Comparison of ENCODE assay signal across 15 mouse cellular contexts in the genomic region with DNA sequence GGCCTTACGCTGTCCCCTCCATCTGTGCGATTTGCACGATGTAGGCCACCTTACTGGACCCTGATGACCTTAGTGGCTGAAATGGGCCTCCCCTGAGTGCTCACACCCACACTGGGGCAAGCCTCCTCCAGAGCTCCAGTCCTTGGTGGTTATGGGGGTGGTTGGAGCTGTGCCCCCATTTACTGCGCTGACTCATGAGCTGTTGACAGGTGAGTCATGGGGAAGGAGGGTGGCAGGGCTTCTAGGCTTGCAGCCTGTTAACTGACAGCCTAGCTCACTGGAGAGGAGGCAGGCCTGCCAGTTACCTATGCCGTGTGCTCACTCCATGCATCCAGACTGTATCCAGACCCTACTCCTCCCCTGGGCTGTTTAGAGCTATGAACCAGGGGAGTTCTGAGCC.
DNase-seq lines count a peak whose midpoint lies in the region; TF ChIP-seq lines count a peak whose summit lies in the region.
"Had no signal": no experiment of that assay in that cellular context is flagged by ENCODE, and none has a peak within 500 bp of the region (broad histone marks: within the 10 kb centered on the region; RNA-seq: fewer than 3 reads in every experiment).

No protein-coding gene starts in this region.

- H3K4me3 ChIP-seq in C2C12 (ENCODE audit: insufficient read depth, poor library complexity, severe bottlenecking), result no peak overlapping the region
- H3K4me3 ChIP-seq: liver, embryonic 12.5 days; midbrain, embryonic 13.5 days; neural tube, embryonic 12.5 days; stomach, embryonic 15.5 days had no signal

- H3K27me3 ChIP-seq in C2C12 (ENCODE audit: control insufficient read depth, insufficient read depth, insufficient read length), result no peaks in the 10 kb centered on the region
- H3K27me3 ChIP-seq: liver, embryonic 12.5 days; midbrain, embryonic 13.5 days; neural tube, embryonic 12.5 days; stomach, embryonic 15.5 days had no signal

- H3K79me2 ChIP-seq in C2C12 (ENCODE audit: control insufficient read depth, insufficient read depth), result no peaks in the 10 kb centered on the region

- DNase-seq in layer of hippocampus, adult 18-20 months (ENCODE audit: low spot score in 2 of 2), result peak; percentile 40 to 60
- no peak for DNase-seq in layer of hippocampus, postnatal 14 days (ENCODE audit: low spot score in 2 of 2)
- peak; percentile 68 to 74 for DNase-seq in adrenal gland, postnatal 36 days
- DNase-seq in right cerebral cortex, postnatal 25 days, result peak; percentile 61
- no peak for DNase-seq in liver
- no peak for DNase-seq in heart, postnatal 14 days
- no peak for DNase-seq in spleen, adult 18-20 months
- DNase-seq: cerebellum, postnatal 10 days; kidney, postnatal 4 days; lung, postnatal 10 days had no signal

- no peak for TF ChIP-seq CTCF in C2C12 (IDR thresholded peaks at IDR 0.05; ENCODE audit: control insufficient read depth, insufficient read depth, insufficient read length)

- no peak overlapping the region for H3ac ChIP-seq in C2C12 (ENCODE audit: control insufficient read depth, insufficient read length, low read depth)

- H3K36me3 ChIP-seq in C2C12 (ENCODE audit: control insufficient read depth, insufficient read depth), result no peaks in the 10 kb centered on the region
- H3K36me3 ChIP-seq: liver, embryonic 12.5 days; midbrain, embryonic 13.5 days; neural tube, embryonic 12.5 days; stomach, embryonic 15.5 days had no signal

- no peaks in the 10 kb centered on the region for H3K79me3 ChIP-seq in C2C12 (ENCODE audit: low read depth)

- intact Hi-C loops in heart, postnatal 14 days (cut with DNase I), result no loop called here

TF ChIP-seq in C2C12, 6 proteins besides CTCF, POLR2A, EP300 and RAD21:
- peak; percentile 47 for TF ChIP-seq MAX (IDR thresholded peaks at IDR 0.05)
- no peak for TF ChIP-seq MYOD1 (IDR thresholded peaks at IDR 0.05; ENCODE audit: control insufficient read depth, insufficient read length, low read depth)
- TF ChIP-seq FOSL1 (IDR thresholded peaks at IDR 0.05; ENCODE audit: insufficient read depth, low read length, poor library complexity, severe bottlenecking), result peak; percentile 99
- no peak for TF ChIP-seq MYOG (IDR thresholded peaks at IDR 0.05; ENCODE audit: control insufficient read depth, extremely low read depth, insufficient read length)
- no peak for TF ChIP-seq CEBPB (IDR thresholded peaks at IDR 0.05; ENCODE audit: low read depth)
- no peak for TF ChIP-seq USF1 (IDR thresholded peaks at IDR 0.05; ENCODE audit: low read depth)

Comparison
In these comparisons a context has a peak if more than half of its experiments do, and no peak if none do; other contexts are left out.
1. DNase-seq: peak in layer of hippocampus, adult 18-20 months (2 of 2), adrenal gland, postnatal 36 days (2 of 2) and right cerebral cortex, postnatal 25 days (single experiment); none in layer of hippocampus, postnatal 14 days (0 of 2), liver (single experiment), heart, postnatal 14 days (0 of 2) and spleen, adult 18-20 months (0 of 2).